Mouse (Mus musculus) bone marrow macrophage, adult 2 months (primary cell): Measurements from ENCODE around the gene Col17a1.

ENCODE experiments used
- CTCF ChIP-seq: IDR thresholded peaks from 2 replicates; pipeline ENCODE4 v1.5.1; 2012; ENCODE audit warnings: low read depth, mild to moderate bottlenecking, low read length, moderate library complexity
- POLR2A ChIP-seq: IDR thresholded peaks from 2 replicates; pipeline ENCODE4 v1.6.1; 2012; ENCODE audit warnings: mild to moderate bottlenecking, low read depth, low read length, borderline replicate concordance

GRCm38 (mm10) chr19:47668399-47668798 lies 23.5 kb downstream of the Col17a1 start:
- TF ChIP-seq POLR2A: no peak
- TF ChIP-seq CTCF: no peak
